ENCODE assay signal across 7 mouse cellular contexts in the genomic region with DNA sequence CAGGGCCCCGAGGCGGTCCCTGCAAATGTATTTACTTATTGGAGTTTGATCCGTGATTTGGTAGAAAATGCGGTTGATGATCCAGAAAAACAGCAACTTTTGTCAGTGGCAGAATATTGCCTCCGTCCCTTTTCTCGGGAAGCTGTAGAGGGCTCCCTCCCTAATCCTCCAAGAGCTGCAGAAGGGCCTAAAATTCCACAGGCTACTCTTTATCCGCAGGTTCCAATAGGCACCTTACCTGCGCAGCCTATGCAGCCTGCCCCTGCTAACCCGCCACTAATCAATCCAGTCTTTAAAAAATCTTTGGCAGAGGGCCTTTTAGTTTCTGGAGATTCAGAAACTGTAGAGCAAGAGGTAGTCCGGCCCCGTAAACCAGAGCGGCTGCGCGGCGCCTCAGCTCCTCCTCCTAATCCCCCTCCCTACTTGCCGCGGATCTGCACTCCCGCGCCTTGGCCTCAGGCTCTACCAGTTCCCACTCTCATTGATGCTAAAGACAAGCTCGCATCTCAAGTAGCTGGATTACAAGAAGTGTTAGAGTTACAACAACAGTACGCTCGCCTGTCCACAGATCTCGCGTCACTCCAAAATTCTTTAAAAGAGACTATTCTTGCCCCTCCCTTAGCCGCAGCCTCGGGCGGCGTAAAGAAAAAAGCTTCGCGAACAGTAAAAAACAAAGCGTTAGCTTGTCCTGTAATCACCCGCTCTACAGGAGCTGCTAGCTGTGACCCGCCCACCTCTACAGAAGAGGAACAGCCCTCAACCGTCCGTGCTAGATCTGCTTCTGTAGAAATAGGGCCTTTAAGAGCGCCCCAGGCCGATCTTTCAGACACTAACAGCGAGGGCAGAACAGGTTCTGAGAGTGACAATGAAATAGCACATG. TPM values are rescaled to one million over a fixed set of nuclear protein-coding genes. Genes with fewer than 3 reads are reported as not detected.
DNase-seq lines count a peak whose midpoint lies in the region; ATAC-seq lines count a peak whose summit lies in the region.

No protein-coding gene starts in this region.

- under 1% methylated on average over 38 of the region's 38 CpGs for WGBS in intestine, embryonic 14.5 days
- WGBS in limb, embryonic 10.5 days: under 1% methylated on average over 38 of the region's 38 CpGs
- WGBS in midbrain, embryonic 11.5 days: 0% methylated on average over 38 of the region's 38 CpGs

- peak overlapping the region; percentile 53 for H3K9ac ChIP-seq in intestine, embryonic 14.5 days (ENCODE audit: low read length)
- peak overlapping the region; percentile 82 for H3K9ac ChIP-seq in midbrain, embryonic 11.5 days (ENCODE audit: low read length)

- peak overlapping the region; percentile 46 for H3K4me3 ChIP-seq in intestine, embryonic 14.5 days (ENCODE audit: low read depth, low read length)
- peak overlapping the region; percentile 56 for H3K4me3 ChIP-seq in limb, embryonic 10.5 days
- peak overlapping the region; percentile 39 for H3K4me3 ChIP-seq in midbrain, embryonic 11.5 days (ENCODE audit: low read depth, low read length)

- peak overlapping the region; percentile 84 for H3K27ac ChIP-seq in intestine, embryonic 14.5 days (ENCODE audit: low read depth)
- H3K27ac ChIP-seq in limb, embryonic 10.5 days: peak overlapping the region; percentile 91
- H3K27ac ChIP-seq in midbrain, embryonic 11.5 days (ENCODE audit: low read depth, low read length): peak overlapping the region; percentile 77

- intact Hi-C loops in gastrocnemius, postnatal 36 days (cut with DNase I): no loop called here

- H3K4me2 ChIP-seq in intestine, embryonic 14.5 days (ENCODE audit: low read length): peak overlapping the region; percentile 99
- peak overlapping the region; percentile 90 for H3K4me2 ChIP-seq in midbrain, embryonic 11.5 days

- ATAC-seq in intestine, embryonic 14.5 days (replicated peaks; ENCODE audit: low FRiP score, low TSS enrichment, low read depth): peak; percentile 93
- ATAC-seq in midbrain, embryonic 11.5 days (ENCODE audit: low FRiP score): peak; percentile 94

- peak; percentile 80 for DNase-seq in adrenal gland, postnatal 25 days
- DNase-seq in embryo, embryonic 11.5 days (ENCODE audit: low read depth, low spot score): peak; percentile 51
- DNase-seq in gastrocnemius, postnatal 36 days: peak; percentile 34 to 46
- peak; percentile 86 for DNase-seq in intestine, embryonic 14.5 days (ENCODE audit: low spot score)
- DNase-seq in limb, embryonic 10.5 days (ENCODE audit: low spot score): peak; percentile 85
- peak; percentile 98 for DNase-seq in midbrain, embryonic 11.5 days (ENCODE audit: low spot score, missing footprints)
- DNase-seq in right cerebral cortex, postnatal 36 days (ENCODE audit: low spot score in 2 of 2): peak; percentile 30 to 39

- no peaks in the 10 kb centered on the region for H3K27me3 ChIP-seq in intestine, embryonic 14.5 days (replicated peaks; ENCODE audit: control insufficient read depth, insufficient read depth, low read length)
- H3K27me3 ChIP-seq in limb, embryonic 10.5 days (ENCODE audit: low read depth, poor library complexity, severe bottlenecking): peaks cover 5% of the 10 kb centered on the region; the same call in 1 of the 2 replicates
- no peaks in the 10 kb centered on the region; the same call in 1 of the 2 replicates for H3K27me3 ChIP-seq in midbrain, embryonic 11.5 days (ENCODE audit: control insufficient read depth, insufficient read depth, low read length)

- H3K4me1 ChIP-seq in intestine, embryonic 14.5 days (replicated peaks; ENCODE audit: control insufficient read depth, insufficient read depth, low read length): no peaks in the 10 kb centered on the region
- peaks cover 33% of the 10 kb centered on the region for H3K4me1 ChIP-seq in limb, embryonic 10.5 days
- H3K4me1 ChIP-seq in midbrain, embryonic 11.5 days (ENCODE audit: control insufficient read depth, insufficient read depth, low read length): peaks cover 4% of the 10 kb centered on the region

- no peaks in the 10 kb centered on the region for H3K9me3 ChIP-seq in intestine, embryonic 14.5 days (ENCODE audit: control insufficient read depth, low read length)
- H3K9me3 ChIP-seq in limb, embryonic 10.5 days (replicated peaks): no peaks in the 10 kb centered on the region
- no peaks in the 10 kb centered on the region for H3K9me3 ChIP-seq in midbrain, embryonic 11.5 days (ENCODE audit: control insufficient read depth, low read length)

- H3K36me3 ChIP-seq in intestine, embryonic 14.5 days (ENCODE audit: control insufficient read depth, insufficient read depth, low read length): no peaks in the 10 kb centered on the region
- H3K36me3 ChIP-seq in limb, embryonic 10.5 days: no peaks in the 10 kb centered on the region
- no peaks in the 10 kb centered on the region for H3K36me3 ChIP-seq in midbrain, embryonic 11.5 days (ENCODE audit: control insufficient read depth, insufficient read depth, low read length)

RNA-seq across cellular contexts. Expression of a gene that starts 0.9 kb away (rescaled TPM):
- 13.0 and 13.4 TPM in 2 replicates for total RNA-seq in adrenal gland, postnatal 25 days (2021)
- total RNA-seq in gastrocnemius, postnatal 36 days (2021): not detected
- 3.4 and 5.7 TPM in 2 replicates for polyA plus RNA-seq in intestine, embryonic 14.5 days (2014; fragmentation: Nextera tagmentation; extraction: Ambion mirVana)
- polyA plus RNA-seq in limb, embryonic 10.5 days (2016; fragmentation: Nextera tagmentation; extraction: Ambion mirVana): 12.3 and 13.5 TPM in 2 replicates
- 0.07 and 0.11 TPM in 2 replicates for polyA plus RNA-seq in midbrain, embryonic 11.5 days (2014; fragmentation: Nextera tagmentation; extraction: Ambion mirVana)

RNA-seq across cellular contexts. Expression of a gene that starts 55.3 kb away (rescaled TPM):
- total RNA-seq in adrenal gland, postnatal 25 days (2021): 42.0 and 52.2 TPM in 2 replicates
- total RNA-seq in gastrocnemius, postnatal 36 days (2021): 10 to 100 TPM; 14.3 to 15.7 TPM
- polyA plus RNA-seq in intestine, embryonic 14.5 days (2014; fragmentation: Nextera tagmentation; extraction: Ambion mirVana): 136 and 137 TPM in 2 replicates
- polyA plus RNA-seq in limb, embryonic 10.5 days (2016; fragmentation: Nextera tagmentation; extraction: Ambion mirVana): 156 and 181 TPM in 2 replicates
- polyA plus RNA-seq in midbrain, embryonic 11.5 days (2014; fragmentation: Nextera tagmentation; extraction: Ambion mirVana): 75.2 and 87.3 TPM in 2 replicates

Comparison
In these comparisons a context has a peak if more than half of its experiments do, and no peak if none do; other contexts are left out.
1. Peak in every context shown above with its lines: DNase-seq, ATAC-seq, H3K4me3 ChIP-seq and H3K27ac ChIP-seq.
2. DNase-seq: peak in every context shown above with its lines; median percentile 98 in midbrain, embryonic 11.5 days; 86 in intestine, embryonic 14.5 days; 85 in limb, embryonic 10.5 days; 80 in adrenal gland, postnatal 25 days; 51 in embryo, embryonic 11.5 days; 40 in gastrocnemius, postnatal 36 days; 34 in right cerebral cortex, postnatal 36 days.